Mouse (Mus musculus): Measurements from ENCODE around the gene Pabpn1.

GRCm38 (mm10) chr14:54937361-54938182 lies 45.3 kb downstream of the Pabpn1 start:
- TF ChIP-seq CTCF (IDR thresholded peaks at IDR 0.05; ENCODE audit: borderline replicate concordance, insufficient read depth, low read length) (no peak), POLR2A (IDR thresholded peaks at IDR 0.05; ENCODE audit: low read depth, low read length) (no peak)
